Mouse (Mus musculus): ENCODE results near the gene Hist1h2aa. TPM values are rescaled to one million over a fixed set of nuclear protein-coding genes. Genes with fewer than 3 reads are reported as not detected.

Gene Hist1h2aa
- total and polyA plus RNA-seq, 2 experiments from 2014 or later, result not detected

GRCm38 (mm10) chr13:23933421-23934210 is 646 bp upstream of the Hist1h2aa start, which contains the start of gene Hist1h2ba:
Gene Hist1h2ba (minus strand): TSS chr13:23934156.
- Histone ChIP-seq H3K36me3 (ENCODE audit: insufficient read depth, low read length) (no peaks in the 10 kb centered on the region), H3K9me3 (ENCODE audit: low read length) (no peaks in the 10 kb centered on the region), H3K4me3 (ENCODE audit: low read depth, low read length) (no peak within 1 kb of the TSS), H3K4me2 (ENCODE audit: low read depth, low read length, poor library complexity, severe bottlenecking) (no peak within 1 kb of the TSS), H3K27ac (ENCODE audit: low read depth, low read length) (no peak within 1 kb of the TSS), H3K4me1 (ENCODE audit: insufficient read depth, low read length) (no peaks in the 10 kb centered on the region), H3K9ac (replicated peaks; ENCODE audit: low read length, poor library complexity, severe bottlenecking) (no peak within 1 kb of the TSS), H3K27me3 (ENCODE audit: insufficient read depth, low read length) (no peaks in the 10 kb centered on the region)
- 95% methylated on average over 36 of the region's 39 CpGs for WGBS
- ATAC-seq (ENCODE audit: low FRiP score) (no peak), DNase-seq (ENCODE audit: low spot score) (no peak)
- no peak for TF ChIP-seq CTCF (IDR thresholded peaks at IDR 0.05)

GRCm38 (mm10) chr13:23938699-23939098 is 4.4 kb downstream of the Hist1h2aa start:
- no peak overlapping the region for H3K9ac ChIP-seq (replicated peaks; ENCODE audit: low read length, poor library complexity, severe bottlenecking)
- no peak overlapping the region for H3K4me3 ChIP-seq (ENCODE audit: low read depth, low read length)
- 69% methylated on average over 1 of the region's 1 CpGs for WGBS
- no peaks in the 10 kb centered on the region for H3K36me3 ChIP-seq (ENCODE audit: insufficient read depth, low read length)
- ATAC-seq (ENCODE audit: low FRiP score) (no peak), DNase-seq (ENCODE audit: low spot score) (peak; percentile 47)
- no peak for TF ChIP-seq CTCF (IDR thresholded peaks at IDR 0.05)
- H3K27ac ChIP-seq (ENCODE audit: low read depth, low read length), result no peak overlapping the region
- no peaks in the 10 kb centered on the region for H3K27me3 ChIP-seq (ENCODE audit: insufficient read depth, low read length)
- H3K9me3 ChIP-seq (ENCODE audit: low read length), result no peaks in the 10 kb centered on the region
- no peak overlapping the region for H3K4me2 ChIP-seq (ENCODE audit: low read depth, low read length, poor library complexity, severe bottlenecking)
- H3K4me1 ChIP-seq (ENCODE audit: insufficient read depth, low read length), result no peaks in the 10 kb centered on the region

GRCm38 (mm10) chr13:23940291-23940690 is 6.0 kb downstream of the Hist1h2aa start:
- no peak for ATAC-seq (ENCODE audit: low FRiP score)
- no peaks in the 10 kb centered on the region for H3K9me3 ChIP-seq (ENCODE audit: low read length)
- H3K27ac ChIP-seq (ENCODE audit: low read depth, low read length), result no peak overlapping the region
- no peaks in the 10 kb centered on the region for H3K4me1 ChIP-seq (ENCODE audit: insufficient read depth, low read length)
- TF ChIP-seq CTCF (IDR thresholded peaks at IDR 0.05), result no peak
- 53% methylated on average over 6 of the region's 6 CpGs for WGBS
- no peak for DNase-seq (ENCODE audit: low spot score)
- H3K9ac ChIP-seq (replicated peaks; ENCODE audit: low read length, poor library complexity, severe bottlenecking), result no peak overlapping the region
- H3K27me3 ChIP-seq (ENCODE audit: insufficient read depth, low read length), result no peaks in the 10 kb centered on the region
- H3K4me2 ChIP-seq (ENCODE audit: low read depth, low read length, poor library complexity, severe bottlenecking), result no peak overlapping the region
- no peak overlapping the region for H3K4me3 ChIP-seq (ENCODE audit: low read depth, low read length)
- no peaks in the 10 kb centered on the region for H3K36me3 ChIP-seq (ENCODE audit: insufficient read depth, low read length)

- WGBS, result 71% methylated on average over 2 of the region's 2 CpGs
- DNase-seq (ENCODE audit: low spot score) (peak; percentile 19), ATAC-seq (ENCODE audit: low FRiP score) (no peak)
These were observed 8.6 kb downstream of the Hist1h2aa start for GRCm38 (mm10) chr13:23942861-23943260.

GRCm38 (mm10) chr13:23946254-23946653 is 12.0 kb downstream of the Hist1h2aa start:
- no peaks in the 10 kb centered on the region for H3K9me3 ChIP-seq (ENCODE audit: low read length)
- H3K27ac ChIP-seq (ENCODE audit: low read depth, low read length), result no peak overlapping the region
- H3K27me3 ChIP-seq (ENCODE audit: insufficient read depth, low read length), result no peaks in the 10 kb centered on the region
- DNase-seq (ENCODE audit: low spot score) (peak; percentile 24), ATAC-seq (ENCODE audit: low FRiP score) (no peak)
- H3K9ac ChIP-seq (replicated peaks; ENCODE audit: low read length, poor library complexity, severe bottlenecking), result no peak overlapping the region
- no peaks in the 10 kb centered on the region for H3K36me3 ChIP-seq (ENCODE audit: insufficient read depth, low read length)
- H3K4me3 ChIP-seq (ENCODE audit: low read depth, low read length), result no peak overlapping the region
- WGBS, result 33% methylated on average over 2 of the region's 2 CpGs
- TF ChIP-seq CTCF (IDR thresholded peaks at IDR 0.05), result no peak
- no peak overlapping the region for H3K4me2 ChIP-seq (ENCODE audit: low read depth, low read length, poor library complexity, severe bottlenecking)
- H3K4me1 ChIP-seq (ENCODE audit: insufficient read depth, low read length), result no peaks in the 10 kb centered on the region

More at GRCm38 (mm10) chr13:23942861-23943260, 8.6 kb downstream of the Hist1h2aa start:
- H3K4me3 ChIP-seq (ENCODE audit: low read depth, low read length), result no peak overlapping the region
- TF ChIP-seq CTCF (IDR thresholded peaks at IDR 0.05), result peak; percentile 57
- H3K27ac ChIP-seq (ENCODE audit: low read depth, low read length), result no peak overlapping the region
- no peaks in the 10 kb centered on the region for H3K36me3 ChIP-seq (ENCODE audit: insufficient read depth, low read length)
- H3K27me3 ChIP-seq (ENCODE audit: insufficient read depth, low read length), result no peaks in the 10 kb centered on the region
- H3K4me2 ChIP-seq (ENCODE audit: low read depth, low read length, poor library complexity, severe bottlenecking), result no peak overlapping the region
- H3K9me3 ChIP-seq (ENCODE audit: low read length), result no peaks in the 10 kb centered on the region
- no peaks in the 10 kb centered on the region for H3K4me1 ChIP-seq (ENCODE audit: insufficient read depth, low read length)
- H3K9ac ChIP-seq (replicated peaks; ENCODE audit: low read length, poor library complexity, severe bottlenecking), result no peak overlapping the region

- DNase-seq (ENCODE audit: low spot score) (peak; percentile 71), ATAC-seq (ENCODE audit: low FRiP score) (no peak)
- H3K9ac ChIP-seq (replicated peaks; ENCODE audit: low read length, poor library complexity, severe bottlenecking), result no peak overlapping the region
- H3K4me3 ChIP-seq (ENCODE audit: low read depth, low read length), result no peak overlapping the region
- H3K36me3 ChIP-seq (ENCODE audit: insufficient read depth, low read length), result no peaks in the 10 kb centered on the region
- H3K4me2 ChIP-seq (ENCODE audit: low read depth, low read length, poor library complexity, severe bottlenecking), result no peak overlapping the region
- no peak overlapping the region for H3K27ac ChIP-seq (ENCODE audit: low read depth, low read length)
- H3K4me1 ChIP-seq (ENCODE audit: insufficient read depth, low read length), result no peaks in the 10 kb centered on the region
- WGBS, result 20% methylated on average over 14 of the region's 14 CpGs
- no peaks in the 10 kb centered on the region for H3K27me3 ChIP-seq (ENCODE audit: insufficient read depth, low read length)
- H3K9me3 ChIP-seq (ENCODE audit: low read length), result no peaks in the 10 kb centered on the region
- no peak for TF ChIP-seq CTCF (IDR thresholded peaks at IDR 0.05)
These were observed 15.4 kb downstream of the Hist1h2aa start for GRCm38 (mm10) chr13:23949484-23950246.
